Mouse (Mus musculus): ENCODE data around the gene Fbll1. TPM values are rescaled to one million over a fixed set of nuclear protein-coding genes. Genes with fewer than 3 reads are reported as not detected.
A peak's percentile ranks its signal among the peaks of the same experiment; 100 is the strongest.
"Not testable (repeated sequence)": the region's sequence is repeated elsewhere in the genome, so short reads cannot be mapped to it uniquely, and the experiment has no call there.

The Fbll1 gene
- polyA plus RNA-seq (2011; ENCODE audit: insufficient read depth, insufficient read length, low read depth, missing spikeins) = not detected in 2 replicates

GRCm38 (mm10) chr11:35798874-35799273, at the start of gene Fbll1:
Gene Fbll1, minus strand, starts transcription at chr11:35798884.
- H3K9me3 ChIP-seq (replicated peaks; ENCODE audit: control insufficient read depth, insufficient read depth, low read length, poor library complexity, severe bottlenecking) = no peaks in the 10 kb centered on the region
- no peaks in the 10 kb centered on the region for H3K36me3 ChIP-seq (ENCODE audit: control insufficient read depth, insufficient read depth, low read length, poor library complexity, severe bottlenecking)
- no peaks in the 10 kb centered on the region for H3K4me1 ChIP-seq (ENCODE audit: control insufficient read depth, insufficient read depth, low read length)
- H3K9ac ChIP-seq (ENCODE audit: low read depth, poor library complexity, severe bottlenecking) = 0 out of 2 replicates have a peak within 1 kb of the TSS, but pooled peaks have one; percentile 24
- no peak within 1 kb of the TSS for H3K27ac ChIP-seq (ENCODE audit: insufficient read depth, low read length)
- peak within 1 kb of the TSS; percentile 61 for H3K4me3 ChIP-seq (ENCODE audit: low read depth, low read length)
- TF ChIP-seq CTCF (IDR thresholded peaks at IDR 0.05; ENCODE audit: low read depth, low read length) (no peak), EP300 (IDR thresholded peaks at IDR 0.05; ENCODE audit: insufficient read depth, low read depth, low read length) (no peak), POLR2A (IDR thresholded peaks at IDR 0.05; ENCODE audit: insufficient read depth, low read length) (no peak)
- peaks cover 15% of the 10 kb centered on the region for H3K27me3 ChIP-seq (ENCODE audit: control insufficient read depth, insufficient read depth, low read length, poor library complexity, severe bottlenecking)

- no peak overlapping the region for H3K4me3 ChIP-seq (ENCODE audit: low read depth, low read length)
- TF ChIP-seq POLR2A (IDR thresholded peaks at IDR 0.05; ENCODE audit: insufficient read depth, low read length) (no peak), CTCF (IDR thresholded peaks at IDR 0.05; ENCODE audit: low read depth, low read length) (no peak), EP300 (IDR thresholded peaks at IDR 0.05; ENCODE audit: insufficient read depth, low read depth, low read length) (no peak)
These were observed 45.6 kb upstream of the Fbll1 start for GRCm38 (mm10) chr11:35844299-35844698.

GRCm38 (mm10) chr11:35842560-35842959, 43.9 kb upstream of the Fbll1 start:
- H3K27me3 ChIP-seq (ENCODE audit: control insufficient read depth, insufficient read depth, low read length, poor library complexity, severe bottlenecking) = not testable (repeated sequence)

More at GRCm38 (mm10) chr11:35844299-35844698, 45.6 kb upstream of the Fbll1 start:
- Histone ChIP-seq H3K9me3 (replicated peaks; ENCODE audit: control insufficient read depth, insufficient read depth, low read length, poor library complexity, severe bottlenecking) (no peaks in the 10 kb centered on the region), H3K9ac (ENCODE audit: low read depth, poor library complexity, severe bottlenecking) (no peak overlapping the region), H3K4me1 (ENCODE audit: control insufficient read depth, insufficient read depth, low read length) (no peaks in the 10 kb centered on the region), H3K36me3 (ENCODE audit: control insufficient read depth, insufficient read depth, low read length, poor library complexity, severe bottlenecking) (0 out of 2 replicates have a peak, but pooled peaks cover 2% of the 10 kb centered on the region), H3K27ac (ENCODE audit: insufficient read depth, low read length) (no peak overlapping the region), H3K27me3 (ENCODE audit: control insufficient read depth, insufficient read depth, low read length, poor library complexity, severe bottlenecking) (no peaks in the 10 kb centered on the region)

GRCm38 (mm10) chr11:35841738-35842325, 43.1 kb upstream of the Fbll1 start:
- no peaks in the 10 kb centered on the region for H3K27me3 ChIP-seq (ENCODE audit: control insufficient read depth, insufficient read depth, low read length, poor library complexity, severe bottlenecking)

More at GRCm38 (mm10) chr11:35842560-35842959, 43.9 kb upstream of the Fbll1 start:
- H3K9ac ChIP-seq (ENCODE audit: low read depth, poor library complexity, severe bottlenecking); H3K9me3 ChIP-seq (replicated peaks; ENCODE audit: control insufficient read depth, insufficient read depth, low read length, poor library complexity, severe bottlenecking); H3K27ac ChIP-seq (ENCODE audit: insufficient read depth, low read length); H3K4me3 ChIP-seq (ENCODE audit: low read depth, low read length); H3K4me1 ChIP-seq (ENCODE audit: control insufficient read depth, insufficient read depth, low read length); H3K36me3 ChIP-seq (ENCODE audit: control insufficient read depth, insufficient read depth, low read length, poor library complexity, severe bottlenecking): not testable (repeated sequence)

GRCm38 (mm10) chr11:35840806-35841205, 42.1 kb upstream of the Fbll1 start:
- not testable (repeated sequence) for H3K9ac ChIP-seq (ENCODE audit: low read depth, poor library complexity, severe bottlenecking); H3K9me3 ChIP-seq (replicated peaks; ENCODE audit: control insufficient read depth, insufficient read depth, low read length, poor library complexity, severe bottlenecking)
- TF ChIP-seq EP300 (IDR thresholded peaks at IDR 0.05; ENCODE audit: insufficient read depth, low read depth, low read length) = peak; percentile 58; the same call in 1 of the 2 replicates

More at GRCm38 (mm10) chr11:35841738-35842325, 43.1 kb upstream of the Fbll1 start:
- Histone ChIP-seq H3K27ac (ENCODE audit: insufficient read depth, low read length) (peak overlapping the region; percentile 34), H3K36me3 (ENCODE audit: control insufficient read depth, insufficient read depth, low read length, poor library complexity, severe bottlenecking) (0 out of 2 replicates have a peak, but pooled peaks cover 4% of the 10 kb centered on the region), H3K4me1 (ENCODE audit: control insufficient read depth, insufficient read depth, low read length) (no peaks in the 10 kb centered on the region), H3K9me3 (replicated peaks; ENCODE audit: control insufficient read depth, insufficient read depth, low read length, poor library complexity, severe bottlenecking) (no peaks in the 10 kb centered on the region), H3K4me3 (ENCODE audit: low read depth, low read length) (no peak overlapping the region), H3K9ac (ENCODE audit: low read depth, poor library complexity, severe bottlenecking) (no peak overlapping the region)
- TF ChIP-seq POLR2A (IDR thresholded peaks at IDR 0.05; ENCODE audit: insufficient read depth, low read length) = no peak
- no peak for TF ChIP-seq CTCF (IDR thresholded peaks at IDR 0.05; ENCODE audit: low read depth, low read length)
- no peak for TF ChIP-seq EP300 (IDR thresholded peaks at IDR 0.05; ENCODE audit: insufficient read depth, low read depth, low read length)

GRCm38 (mm10) chr11:35840282-35840681, 41.6 kb upstream of the Fbll1 start:
- peak overlapping the region; percentile 6 for H3K4me3 ChIP-seq (ENCODE audit: low read depth, low read length)
- H3K36me3 ChIP-seq (ENCODE audit: control insufficient read depth, insufficient read depth, low read length, poor library complexity, severe bottlenecking) = 0 out of 2 replicates have a peak, but pooled peaks cover 4% of the 10 kb centered on the region
- H3K4me1 ChIP-seq (ENCODE audit: control insufficient read depth, insufficient read depth, low read length) = no peaks in the 10 kb centered on the region
- no peak overlapping the region for H3K9ac ChIP-seq (ENCODE audit: low read depth, poor library complexity, severe bottlenecking)
- no peaks in the 10 kb centered on the region for H3K9me3 ChIP-seq (replicated peaks; ENCODE audit: control insufficient read depth, insufficient read depth, low read length, poor library complexity, severe bottlenecking)
- peak overlapping the region; percentile 49 for H3K27ac ChIP-seq (ENCODE audit: insufficient read depth, low read length)
- H3K27me3 ChIP-seq (ENCODE audit: control insufficient read depth, insufficient read depth, low read length, poor library complexity, severe bottlenecking) = no peaks in the 10 kb centered on the region
- TF ChIP-seq CTCF (IDR thresholded peaks at IDR 0.05; ENCODE audit: low read depth, low read length) (peak; percentile 93), EP300 (IDR thresholded peaks at IDR 0.05; ENCODE audit: insufficient read depth, low read depth, low read length) (peak; percentile 27; the same call in 1 of the 2 replicates), POLR2A (IDR thresholded peaks at IDR 0.05; ENCODE audit: insufficient read depth, low read length) (no peak)

More at GRCm38 (mm10) chr11:35840806-35841205, 42.1 kb upstream of the Fbll1 start:
- H3K27me3 ChIP-seq (ENCODE audit: control insufficient read depth, insufficient read depth, low read length, poor library complexity, severe bottlenecking); H3K4me1 ChIP-seq (ENCODE audit: control insufficient read depth, insufficient read depth, low read length); H3K4me3 ChIP-seq (ENCODE audit: low read depth, low read length); H3K36me3 ChIP-seq (ENCODE audit: control insufficient read depth, insufficient read depth, low read length, poor library complexity, severe bottlenecking): not testable (repeated sequence)
- H3K27ac ChIP-seq (ENCODE audit: insufficient read depth, low read length) = peak overlapping the region; percentile 34; the same call in 1 of the 2 replicates
